Mouse (Mus musculus): ENCODE results near the gene Tkfc. TPM values are rescaled to one million over a fixed set of nuclear protein-coding genes. Genes with fewer than 3 reads are reported as not detected.
"Not testable (repeated sequence)": the region's sequence is repeated elsewhere in the genome, so short reads cannot be mapped to it uniquely, and the experiment has no call there.

The Tkfc gene
- polyA plus RNA-seq, 1 experiment from 2014 or later, result 11.0 TPM

GRCm38 (mm10) chr19:10557837-10558375, 47.5 kb downstream of the Tkfc start:
- H3K4me1 ChIP-seq, result peaks cover 37% of the 10 kb centered on the region
- not testable (repeated sequence) for H3K36me3 ChIP-seq; H3K4me3 ChIP-seq; H3K9ac ChIP-seq; ATAC-seq (ENCODE audit: extremely low read depth, insufficient number of reproducible peaks, low FRiP score, low TSS enrichment); H3K27me3 ChIP-seq (replicated peaks); H3K4me2 ChIP-seq; H3K9me3 ChIP-seq; H3K27ac ChIP-seq (replicated peaks)
- 70% methylated on average over 4 of the region's 4 CpGs for WGBS

- H3K36me3 ChIP-seq, result peaks cover 9% of the 10 kb centered on the region
- H3K4me3 ChIP-seq, result no peak overlapping the region
- no peaks in the 10 kb centered on the region for H3K27me3 ChIP-seq (replicated peaks)
- no peak overlapping the region for H3K4me2 ChIP-seq
- H3K27ac ChIP-seq (replicated peaks), result no peak overlapping the region
- H3K9ac ChIP-seq, result no peak overlapping the region
- ATAC-seq (ENCODE audit: extremely low read depth, insufficient number of reproducible peaks, low FRiP score, low TSS enrichment), result no peak
- no peaks in the 10 kb centered on the region for H3K9me3 ChIP-seq
- WGBS, result 71% methylated on average over 2 of the region's 2 CpGs
- peaks cover 35% of the 10 kb centered on the region for H3K4me1 ChIP-seq
Observed at GRCm38 (mm10) chr19:10557430-10557829, 48.0 kb downstream of the Tkfc start.

- no peak overlapping the region for H3K9ac ChIP-seq
- no peak for ATAC-seq (ENCODE audit: extremely low read depth, insufficient number of reproducible peaks, low FRiP score, low TSS enrichment)
- no peak overlapping the region for H3K27ac ChIP-seq (replicated peaks)
- no peak overlapping the region for H3K4me3 ChIP-seq
- H3K27me3 ChIP-seq (replicated peaks), result no peaks in the 10 kb centered on the region
- no peak overlapping the region for H3K4me2 ChIP-seq
- WGBS, result 58% methylated on average over 2 of the region's 2 CpGs
- peaks cover 13% of the 10 kb centered on the region for H3K36me3 ChIP-seq
- H3K9me3 ChIP-seq, result no peaks in the 10 kb centered on the region
- H3K4me1 ChIP-seq, result peaks cover 31% of the 10 kb centered on the region
Observed at GRCm38 (mm10) chr19:10557001-10557400, 48.5 kb downstream of the Tkfc start.

- peaks cover 19% of the 10 kb centered on the region for H3K4me1 ChIP-seq
- 1% methylated on average over 43 of the region's 43 CpGs for WGBS
- H3K4me2 ChIP-seq, result peak within 1 kb of the TSS; percentile 82
- H3K9me3 ChIP-seq, result no peaks in the 10 kb centered on the region
- H3K36me3 ChIP-seq, result peaks cover 25% of the 10 kb centered on the region
- ATAC-seq (ENCODE audit: extremely low read depth, insufficient number of reproducible peaks, low FRiP score, low TSS enrichment), result peak; percentile 85
- peak within 1 kb of the TSS; percentile 69 for H3K4me3 ChIP-seq
- H3K27ac ChIP-seq (replicated peaks), result peak within 1 kb of the TSS; percentile 83
- H3K9ac ChIP-seq, result peak within 1 kb of the TSS; percentile 85
- no peaks in the 10 kb centered on the region for H3K27me3 ChIP-seq (replicated peaks)
Observed at GRCm38 (mm10) chr19:10555624-10556510, 49.6 kb downstream of the Tkfc start, which contains the start of gene Tmem216. Gene Tmem216 (minus strand): TSS chr19:10556238.

GRCm38 (mm10) chr19:10539454-10539853, 66.0 kb downstream of the Tkfc start:
- Histone ChIP-seq H3K27ac (replicated peaks) (no peak overlapping the region), H3K27me3 (replicated peaks) (no peaks in the 10 kb centered on the region), H3K4me3 (no peak overlapping the region), H3K4me1 (no peaks in the 10 kb centered on the region), H3K36me3 (peaks cover 94% of the 10 kb centered on the region), H3K4me2 (no peak overlapping the region), H3K9ac (no peak overlapping the region), H3K9me3 (no peaks in the 10 kb centered on the region)
- no peak for ATAC-seq (ENCODE audit: extremely low read depth, insufficient number of reproducible peaks, low FRiP score, low TSS enrichment)
- 74% methylated on average over 5 of the region's 5 CpGs for WGBS

Other genes with a start within 250 kb of the Tkfc start
- gene Syt7, start 216.6 kb downstream of the Tkfc start, polyA plus RNA-seq (2015; fragmentation: Nextera tagmentation; extraction: Ambion mirVana), result 0.43 and 0.61 TPM in 2 replicates
- gene Lrrc10b, start 148.2 kb downstream of the Tkfc start, polyA plus RNA-seq (2015; fragmentation: Nextera tagmentation; extraction: Ambion mirVana), result 0.09 and 0.11 TPM in 2 replicates
- gene Ppp1r32, start 122.7 kb downstream of the Tkfc start, polyA plus RNA-seq (2015; fragmentation: Nextera tagmentation; extraction: Ambion mirVana), result 0.10 and 0.19 TPM in 2 replicates
- 27.3 and 29.9 TPM in 2 replicates for gene Cpsf7, start 80.4 kb downstream of the Tkfc start, polyA plus RNA-seq (2015; fragmentation: Nextera tagmentation; extraction: Ambion mirVana)
- 52.4 and 53.9 TPM in 2 replicates for gene Sdhaf2, start 79.5 kb downstream of the Tkfc start, polyA plus RNA-seq (2015; fragmentation: Nextera tagmentation; extraction: Ambion mirVana)
- 18.0 and 19.8 TPM in 2 replicates for gene Tmem216, start 49.4 kb downstream of the Tkfc start, polyA plus RNA-seq (2015; fragmentation: Nextera tagmentation; extraction: Ambion mirVana)
- 10.9 and 12.3 TPM in 2 replicates for gene Cyb561a3, start 28.5 kb downstream of the Tkfc start, polyA plus RNA-seq (2015; fragmentation: Nextera tagmentation; extraction: Ambion mirVana)
- gene Tmem138, start 28.3 kb downstream of the Tkfc start, polyA plus RNA-seq (2015; fragmentation: Nextera tagmentation; extraction: Ambion mirVana), result 27.1 and 28.0 TPM in 2 replicates
- 252 and 255 TPM in 2 replicates for gene Ddb1, start 327 bp downstream of the Tkfc start, polyA plus RNA-seq (2015; fragmentation: Nextera tagmentation; extraction: Ambion mirVana)
- 0.59 TPM in 2 replicates for gene Vwce, start 28.6 kb upstream of the Tkfc start, polyA plus RNA-seq (2015; fragmentation: Nextera tagmentation; extraction: Ambion mirVana)
- not detected in 2 replicates for gene Pga5, start 72.4 kb upstream of the Tkfc start, polyA plus RNA-seq (2015; fragmentation: Nextera tagmentation; extraction: Ambion mirVana)
- gene Vps37c, start 83.1 kb upstream of the Tkfc start, polyA plus RNA-seq (2015; fragmentation: Nextera tagmentation; extraction: Ambion mirVana), result 28.4 and 30.3 TPM in 2 replicates
- gene Cd5, start 133.3 kb upstream of the Tkfc start, polyA plus RNA-seq (2015; fragmentation: Nextera tagmentation; extraction: Ambion mirVana), result 0.71 TPM in 2 replicates
- gene Cd6, start 224.4 kb upstream of the Tkfc start, polyA plus RNA-seq (2015; fragmentation: Nextera tagmentation; extraction: Ambion mirVana), result 0.09 and 0.14 TPM in 2 replicates
- 0.29 and 0.39 TPM in 2 replicates for gene Slc15a3, start 234.1 kb upstream of the Tkfc start, polyA plus RNA-seq (2015; fragmentation: Nextera tagmentation; extraction: Ambion mirVana)